Mouse (Mus musculus): Measurements from ENCODE around the gene Ip6k3. TPM values are rescaled to one million over a fixed set of nuclear protein-coding genes. Genes with fewer than 3 reads are reported as not detected.

The Ip6k3 gene
- polyA plus RNA-seq, 1 experiment from 2014 or later = 0.13 TPM

DNA sequence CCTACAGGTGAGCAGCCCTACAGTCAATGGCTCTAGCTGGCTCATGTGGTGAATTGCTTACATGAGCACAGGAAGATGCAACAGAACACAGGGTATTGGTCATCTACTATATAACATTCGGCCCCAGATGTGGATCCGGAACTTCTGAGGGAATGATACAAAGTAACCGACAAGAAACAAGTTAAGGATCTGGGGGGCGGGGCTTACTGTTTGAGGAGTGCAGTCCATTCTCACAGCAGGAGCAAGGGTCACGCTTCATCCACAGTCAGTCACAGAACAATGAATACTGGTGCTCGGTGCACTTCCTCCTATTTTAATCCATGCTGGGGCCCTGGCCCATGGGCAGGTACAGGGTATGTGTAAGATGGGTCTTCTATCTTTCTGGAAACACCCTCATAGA is 59.7 kb downstream of the Ip6k3 start:
- H3K27ac ChIP-seq (ENCODE audit: low read length) = no peak overlapping the region
- no peak overlapping the region for H3K4me3 ChIP-seq (ENCODE audit: low read depth, low read length)
- H3K9me3 ChIP-seq (ENCODE audit: control insufficient read depth, low read depth, low read length) = no peaks in the 10 kb centered on the region
- no peaks in the 10 kb centered on the region for H3K4me1 ChIP-seq (ENCODE audit: control insufficient read depth, insufficient read depth, low read length)
- H3K4me2 ChIP-seq (replicated peaks; ENCODE audit: low read depth, low read length) = no peak overlapping the region
- no peak for ATAC-seq (ENCODE audit: insufficient number of reproducible peaks, insufficient read depth, low FRiP score, low read depth)
- no peaks in the 10 kb centered on the region for H3K27me3 ChIP-seq (ENCODE audit: control insufficient read depth, insufficient read depth, low read length)
- H3K9ac ChIP-seq (replicated peaks; ENCODE audit: low read depth, low read length) = no peak overlapping the region
- WGBS = 82% methylated on average over 6 of the region's 6 CpGs
- peaks cover 12% of the 10 kb centered on the region for H3K36me3 ChIP-seq (ENCODE audit: control insufficient read depth, insufficient read depth, low read length)

DNA sequence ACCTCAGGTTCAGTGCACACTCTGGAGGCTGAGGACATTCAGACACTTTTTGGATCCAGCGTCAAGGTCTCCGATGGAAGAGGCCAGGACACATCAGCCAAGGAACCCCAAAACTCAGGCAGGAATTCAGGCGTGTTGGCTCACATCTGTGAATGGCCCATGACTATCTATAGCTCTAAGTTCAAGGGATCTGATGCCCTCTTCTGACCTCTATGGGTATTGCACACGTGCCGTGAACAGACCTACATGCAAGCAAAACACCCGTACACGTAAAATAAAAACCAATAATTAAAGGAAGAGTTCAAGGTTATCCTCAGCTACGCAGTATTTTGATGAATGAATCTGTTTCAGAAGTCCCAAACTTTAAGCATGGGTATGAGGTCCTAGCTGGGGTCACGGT is 60.9 kb downstream of the Ip6k3 start:
- Histone ChIP-seq H3K9ac (replicated peaks; ENCODE audit: low read depth, low read length) (no peak overlapping the region), H3K27ac (ENCODE audit: low read length) (no peak overlapping the region), H3K27me3 (ENCODE audit: control insufficient read depth, insufficient read depth, low read length) (no peaks in the 10 kb centered on the region), H3K4me1 (ENCODE audit: control insufficient read depth, insufficient read depth, low read length) (no peaks in the 10 kb centered on the region), H3K4me2 (replicated peaks; ENCODE audit: low read depth, low read length) (no peak overlapping the region), H3K4me3 (ENCODE audit: low read depth, low read length) (no peak overlapping the region), H3K9me3 (ENCODE audit: control insufficient read depth, low read depth, low read length) (no peaks in the 10 kb centered on the region), H3K36me3 (ENCODE audit: control insufficient read depth, insufficient read depth, low read length) (peaks cover 12% of the 10 kb centered on the region)
- 86% methylated on average over 9 of the region's 9 CpGs for WGBS
- no peak for ATAC-seq (ENCODE audit: insufficient number of reproducible peaks, insufficient read depth, low FRiP score, low read depth)

DNA sequence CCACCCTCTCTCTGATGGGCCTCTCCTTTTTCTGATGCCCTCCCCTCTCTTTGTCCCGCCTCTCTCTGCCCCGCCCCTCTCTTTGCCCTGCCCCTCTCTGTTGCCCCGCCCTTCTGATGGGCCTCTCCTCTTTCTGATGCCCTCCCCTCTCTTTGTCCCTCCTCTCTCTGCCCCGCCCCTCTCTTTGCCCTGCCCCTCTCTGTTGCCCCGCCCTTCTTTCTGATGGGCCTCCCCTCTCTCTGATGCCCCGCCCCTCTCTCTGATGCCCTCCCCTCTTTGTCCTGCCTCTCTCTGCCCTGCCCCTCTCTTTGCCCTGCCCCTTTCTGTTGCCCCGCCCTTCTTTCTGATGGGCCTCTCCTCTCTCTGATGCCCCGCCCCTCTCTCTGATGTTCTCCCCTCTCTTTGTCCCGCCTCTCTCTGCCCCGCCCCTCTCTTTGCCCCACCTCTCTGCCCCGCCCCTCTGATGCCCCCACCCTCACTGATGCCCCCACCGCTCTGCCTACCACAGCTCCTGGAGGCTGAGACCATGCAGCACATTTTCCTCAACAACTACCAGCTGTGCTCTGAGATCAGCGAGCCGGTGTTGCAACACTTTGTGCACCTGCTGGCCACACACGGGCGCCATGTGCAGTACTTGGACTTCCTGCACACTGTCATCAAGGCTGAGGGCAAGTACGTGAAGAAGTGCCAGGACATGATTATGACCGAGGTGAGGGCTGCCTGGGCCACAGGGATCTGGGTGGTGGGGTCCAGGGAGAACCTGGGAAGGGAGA is 61.7 kb downstream of the Ip6k3 start:
- no peak for ATAC-seq (ENCODE audit: insufficient number of reproducible peaks, insufficient read depth, low FRiP score, low read depth)
- Histone ChIP-seq H3K27ac (ENCODE audit: low read length) (no peak overlapping the region), H3K4me2 (replicated peaks; ENCODE audit: low read depth, low read length) (no peak overlapping the region), H3K4me1 (ENCODE audit: control insufficient read depth, insufficient read depth, low read length) (no peaks in the 10 kb centered on the region), H3K36me3 (ENCODE audit: control insufficient read depth, insufficient read depth, low read length) (peaks cover 12% of the 10 kb centered on the region), H3K9me3 (ENCODE audit: control insufficient read depth, low read depth, low read length) (no peaks in the 10 kb centered on the region), H3K4me3 (ENCODE audit: low read depth, low read length) (no peak overlapping the region), H3K9ac (replicated peaks; ENCODE audit: low read depth, low read length) (no peak overlapping the region), H3K27me3 (ENCODE audit: control insufficient read depth, insufficient read depth, low read length) (no peaks in the 10 kb centered on the region)
- WGBS = 80% methylated on average over 18 of the region's 18 CpGs

DNA sequence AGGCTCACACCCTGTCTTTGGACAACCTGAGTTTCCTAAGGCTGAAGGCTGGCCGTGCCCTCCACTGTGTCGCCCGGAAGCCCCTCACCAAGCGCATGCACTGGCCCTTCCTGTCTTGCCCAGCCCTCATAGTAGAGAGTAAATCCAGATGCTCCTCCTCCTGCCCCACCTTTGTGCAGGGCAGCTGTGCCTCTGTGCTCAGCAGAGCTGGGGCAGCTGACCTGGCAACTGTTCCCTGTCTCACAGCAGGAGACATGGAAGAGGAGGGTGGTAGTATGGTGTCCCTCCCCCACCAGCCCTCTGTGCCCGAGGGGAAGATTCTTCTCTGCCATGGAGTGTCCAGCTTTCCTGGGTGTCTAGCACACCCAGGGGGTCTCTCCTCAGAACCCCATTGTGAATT is 65.9 kb downstream of the Ip6k3 start:
- Histone ChIP-seq H3K4me2 (replicated peaks; ENCODE audit: low read depth, low read length) (no peak overlapping the region), H3K9ac (replicated peaks; ENCODE audit: low read depth, low read length) (no peak overlapping the region), H3K9me3 (ENCODE audit: control insufficient read depth, low read depth, low read length) (no peaks in the 10 kb centered on the region), H3K27me3 (ENCODE audit: control insufficient read depth, insufficient read depth, low read length) (no peaks in the 10 kb centered on the region), H3K36me3 (ENCODE audit: control insufficient read depth, insufficient read depth, low read length) (peaks cover 4% of the 10 kb centered on the region; the same call in 1 of the 2 replicates), H3K27ac (ENCODE audit: low read length) (no peak overlapping the region), H3K4me1 (ENCODE audit: control insufficient read depth, insufficient read depth, low read length) (no peaks in the 10 kb centered on the region), H3K4me3 (ENCODE audit: low read depth, low read length) (no peak overlapping the region)
- 77% methylated on average over 5 of the region's 5 CpGs for WGBS
- ATAC-seq (ENCODE audit: insufficient number of reproducible peaks, insufficient read depth, low FRiP score, low read depth) = no peak

DNA sequence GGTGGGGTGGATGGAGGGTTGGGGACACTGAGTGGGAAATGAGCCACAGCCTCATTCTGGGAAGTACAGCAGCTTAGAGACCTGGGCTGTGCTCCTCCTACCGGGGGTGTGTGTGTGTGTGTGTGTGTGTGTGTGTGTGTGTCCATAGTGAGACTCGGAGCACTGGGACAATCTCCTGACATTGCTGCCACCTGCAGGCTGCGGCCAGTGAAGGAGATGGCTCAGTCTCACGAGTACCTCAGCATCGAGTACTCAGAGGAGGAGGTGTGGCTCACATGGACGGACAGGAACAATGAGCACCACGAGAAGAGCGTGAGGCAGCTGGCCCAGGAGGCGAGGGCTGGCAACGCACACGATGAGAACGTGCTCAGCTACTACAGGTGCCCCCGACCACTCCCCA is 71.9 kb downstream of the Ip6k3 start:
- Histone ChIP-seq H3K4me2 (replicated peaks; ENCODE audit: low read depth, low read length) (no peak overlapping the region), H3K27me3 (ENCODE audit: control insufficient read depth, insufficient read depth, low read length) (no peaks in the 10 kb centered on the region), H3K9ac (replicated peaks; ENCODE audit: low read depth, low read length) (no peak overlapping the region), H3K36me3 (ENCODE audit: control insufficient read depth, insufficient read depth, low read length) (peaks cover 4% of the 10 kb centered on the region), H3K4me3 (ENCODE audit: low read depth, low read length) (no peak overlapping the region), H3K9me3 (ENCODE audit: control insufficient read depth, low read depth, low read length) (no peaks in the 10 kb centered on the region), H3K4me1 (ENCODE audit: control insufficient read depth, insufficient read depth, low read length) (no peaks in the 10 kb centered on the region), H3K27ac (ENCODE audit: low read length) (no peak overlapping the region)
- 34% methylated on average over 13 of the region's 13 CpGs for WGBS
- 0 out of 2 replicates have a peak, but pooled peaks have one; percentile 3 for ATAC-seq (ENCODE audit: insufficient number of reproducible peaks, insufficient read depth, low FRiP score, low read depth)

Other genes with a start within 250 kb of the Ip6k3 start
- gene Phf1, start 234.7 kb downstream of the Ip6k3 start, polyA plus RNA-seq (2014; fragmentation: Nextera tagmentation; extraction: Ambion mirVana) = 8.9 and 9.9 TPM in 2 replicates
- gene Cuta, start 228.2 kb downstream of the Ip6k3 start, polyA plus RNA-seq (2014; fragmentation: Nextera tagmentation; extraction: Ambion mirVana) = 152 and 161 TPM in 2 replicates
- gene Syngap1, start 226.5 kb downstream of the Ip6k3 start, polyA plus RNA-seq (2014; fragmentation: Nextera tagmentation; extraction: Ambion mirVana) = 3.0 and 3.3 TPM in 2 replicates
- gene Zbtb9, start 194.6 kb downstream of the Ip6k3 start, polyA plus RNA-seq (2014; fragmentation: Nextera tagmentation; extraction: Ambion mirVana) = 9.8 and 10.5 TPM in 2 replicates
- gene Bak1, start 138.8 kb downstream of the Ip6k3 start, polyA plus RNA-seq (2014; fragmentation: Nextera tagmentation; extraction: Ambion mirVana) = 8.6 and 10.4 TPM in 2 replicates
- gene Itpr3, start 110.5 kb downstream of the Ip6k3 start, polyA plus RNA-seq (2014; fragmentation: Nextera tagmentation; extraction: Ambion mirVana) = 11.5 and 13.3 TPM in 2 replicates
- gene Uqcc2, start 33.9 kb downstream of the Ip6k3 start, polyA plus RNA-seq (2014; fragmentation: Nextera tagmentation; extraction: Ambion mirVana) = 296 and 362 TPM in 2 replicates
- gene Lemd2, start 36.7 kb upstream of the Ip6k3 start, polyA plus RNA-seq (2014; fragmentation: Nextera tagmentation; extraction: Ambion mirVana) = 11.3 and 11.6 TPM in 2 replicates

All from stomach, embryonic 14.5 days (tissue).